Mouse (Mus musculus): ENCODE results near the gene Mfsd6l.

The Mfsd6l gene

GRCm38 (mm10) chr11:68553981-68554471 lies 2.0 kb upstream of the Mfsd6l start:
- DNase-seq: peak in 1 of 2 experiments; percentile 65

GRCm38 (mm10) chr11:68559546-68559945 lies 3.6 kb downstream of the Mfsd6l start:
- DNase-seq: no peak

- DNase-seq: peak; percentile 68 to 80
Measured at GRCm38 (mm10) chr11:68561957-68562950, 6.3 kb downstream of the Mfsd6l start.

GRCm38 (mm10) chr11:68564356-68565031 lies 8.5 kb downstream of the Mfsd6l start:
- DNase-seq: no peak

GRCm38 (mm10) chr11:68565032-68565429 lies 9.0 kb downstream of the Mfsd6l start:
- DNase-seq: no peak

- DNase-seq: peak; percentile 83 to 92
Measured at GRCm38 (mm10) chr11:68566447-68567059, 10.6 kb downstream of the Mfsd6l start.

GRCm38 (mm10) chr11:68570861-68571260 lies 14.9 kb downstream of the Mfsd6l start:
- no peak for DNase-seq

GRCm38 (mm10) chr11:68577076-68577475 lies 21.1 kb downstream of the Mfsd6l start:
- no peak for DNase-seq

GRCm38 (mm10) chr11:68579462-68579881 lies 23.5 kb downstream of the Mfsd6l start:
- DNase-seq: peak; percentile 74 to 75

GRCm38 (mm10) chr11:68580566-68580965 lies 24.6 kb downstream of the Mfsd6l start:
- no peak for DNase-seq

GRCm38 (mm10) chr11:68583225-68583624 lies 27.2 kb downstream of the Mfsd6l start:
- peak; percentile 41 to 71 for DNase-seq

GRCm38 (mm10) chr11:68583906-68584480 lies 28.0 kb downstream of the Mfsd6l start:
- no peak for DNase-seq

GRCm38 (mm10) chr11:68585890-68586289 lies 29.9 kb downstream of the Mfsd6l start:
- peak in 1 of 2 experiments; percentile 31 for DNase-seq

- no peak for DNase-seq
Measured at GRCm38 (mm10) chr11:68586721-68587120, 30.7 kb downstream of the Mfsd6l start, which contains the start of gene Ccdc42. Ccdc42 (plus strand) TSS chr11:68587021.

- DNase-seq: peak; percentile 79 to 92
Measured at GRCm38 (mm10) chr11:68589055-68589809, 33.2 kb downstream of the Mfsd6l start.

- no peak for DNase-seq
Measured at GRCm38 (mm10) chr11:68591708-68592107, 35.7 kb downstream of the Mfsd6l start.

GRCm38 (mm10) chr11:68593247-68593646 lies 37.3 kb downstream of the Mfsd6l start:
- no peak for DNase-seq

GRCm38 (mm10) chr11:68597912-68598311 lies 41.9 kb downstream of the Mfsd6l start:
- DNase-seq: no peak

GRCm38 (mm10) chr11:68600551-68601021 lies 44.6 kb downstream of the Mfsd6l start:
- DNase-seq: no peak

- DNase-seq: no peak
Measured at GRCm38 (mm10) chr11:68601486-68601991, 45.6 kb downstream of the Mfsd6l start.

GRCm38 (mm10) chr11:68602200-68602931 lies 46.4 kb downstream of the Mfsd6l start:
- DNase-seq: no peak

All from cerebellum, postnatal 25 days (tissue).